Mouse (Mus musculus): ENCODE measurements around the gene Gipc2. TPM values are rescaled to one million over a fixed set of nuclear protein-coding genes. Genes with fewer than 3 reads are reported as not detected.
A peak's percentile ranks its signal among the peaks of the same experiment; 100 is the strongest.

Gene Gipc2
- polyA plus RNA-seq (2012; rRNA removed), result 0.06 and 0.12 TPM in 2 replicates

- 18% methylated on average over 10 of the region's 10 CpGs for WGBS
- TF ChIP-seq CTCF (IDR thresholded peaks at IDR 0.05; ENCODE audit: extremely low read depth, insufficient read depth, insufficient read length, insufficient replicate concordance) (no peak), POLR2A (IDR thresholded peaks at IDR 0.05; ENCODE audit: low read depth, low read length) (no peak)
- peaks cover 3% of the 10 kb centered on the region for H3K4me1 ChIP-seq (ENCODE audit: control insufficient read depth, insufficient read depth, insufficient read length)
- H3K27ac ChIP-seq (ENCODE audit: insufficient read depth, low read length), result no peak within 1 kb of the TSS
- H3K27me3 ChIP-seq (ENCODE audit: control insufficient read depth, insufficient read depth, low read length), result peaks cover 5% of the 10 kb centered on the region
- no peaks in the 10 kb centered on the region for H3K36me3 ChIP-seq (ENCODE audit: control insufficient read depth, insufficient read depth, low read length)
- H3K4me3 ChIP-seq (ENCODE audit: extremely low read depth, insufficient read depth, insufficient read length), result peak within 1 kb of the TSS; percentile 41; the same call in 1 of the 2 replicates
- no peak for DNase-seq (ENCODE audit: low read depth in 1 of 2, low spot score in 2 of 2)
Measured at GRCm38 (mm10) chr3:152166099-152166423, at the start of gene Gipc2. Gene Gipc2 (minus strand): TSS chr3:152166230.

- DNase-seq (ENCODE audit: low read depth in 1 of 2, low spot score in 2 of 2), result no peak
- Histone ChIP-seq H3K4me3 (ENCODE audit: extremely low read depth, insufficient read depth, insufficient read length) (no peak overlapping the region), H3K36me3 (ENCODE audit: control insufficient read depth, insufficient read depth, low read length) (peaks cover 13% of the 10 kb centered on the region), H3K27ac (ENCODE audit: insufficient read depth, low read length) (no peak overlapping the region), H3K27me3 (ENCODE audit: control insufficient read depth, insufficient read depth, low read length) (no peaks in the 10 kb centered on the region), H3K4me1 (ENCODE audit: control insufficient read depth, insufficient read depth, insufficient read length) (peaks cover 9% of the 10 kb centered on the region)
- no peak for TF ChIP-seq CTCF (IDR thresholded peaks at IDR 0.05; ENCODE audit: extremely low read depth, insufficient read depth, insufficient read length, insufficient replicate concordance)
- TF ChIP-seq POLR2A (IDR thresholded peaks at IDR 0.05; ENCODE audit: low read depth, low read length), result no peak
- 4% methylated on average over 3 of the region's 3 CpGs for WGBS
Measured at GRCm38 (mm10) chr3:152213416-152213815, 47.4 kb upstream of the Gipc2 start.

GRCm38 (mm10) chr3:152211731-152212279 lies 45.8 kb upstream of the Gipc2 start:
- Histone ChIP-seq H3K4me1 (ENCODE audit: control insufficient read depth, insufficient read depth, insufficient read length) (peaks cover 9% of the 10 kb centered on the region), H3K4me3 (ENCODE audit: extremely low read depth, insufficient read depth, insufficient read length) (peak overlapping the region; percentile 83), H3K36me3 (ENCODE audit: control insufficient read depth, insufficient read depth, low read length) (peaks cover 6% of the 10 kb centered on the region), H3K27me3 (ENCODE audit: control insufficient read depth, insufficient read depth, low read length) (no peaks in the 10 kb centered on the region), H3K27ac (ENCODE audit: insufficient read depth, low read length) (no peak overlapping the region)
- WGBS, result 3% methylated on average over 7 of the region's 7 CpGs
- TF ChIP-seq CTCF (IDR thresholded peaks at IDR 0.05; ENCODE audit: extremely low read depth, insufficient read depth, insufficient read length, insufficient replicate concordance) (no peak), POLR2A (IDR thresholded peaks at IDR 0.05; ENCODE audit: low read depth, low read length) (no peak)
- DNase-seq (ENCODE audit: low read depth in 1 of 2, low spot score in 2 of 2), result no peak

GRCm38 (mm10) chr3:152210728-152211391 lies 44.8 kb upstream of the Gipc2 start:
- 1% methylated on average over 66 of the region's 68 CpGs for WGBS
- H3K27me3 ChIP-seq (ENCODE audit: control insufficient read depth, insufficient read depth, low read length), result no peaks in the 10 kb centered on the region
- H3K36me3 ChIP-seq (ENCODE audit: control insufficient read depth, insufficient read depth, low read length), result peaks cover 3% of the 10 kb centered on the region
- H3K4me3 ChIP-seq (ENCODE audit: extremely low read depth, insufficient read depth, insufficient read length), result peak overlapping the region; percentile 83
- peak overlapping the region; percentile 95 for H3K27ac ChIP-seq (ENCODE audit: insufficient read depth, low read length)
- no peak for TF ChIP-seq POLR2A (IDR thresholded peaks at IDR 0.05; ENCODE audit: low read depth, low read length)
- TF ChIP-seq CTCF (IDR thresholded peaks at IDR 0.05; ENCODE audit: extremely low read depth, insufficient read depth, insufficient read length, insufficient replicate concordance), result no peak
- peaks cover 9% of the 10 kb centered on the region for H3K4me1 ChIP-seq (ENCODE audit: control insufficient read depth, insufficient read depth, insufficient read length)
- peak in 1 of 2 experiments; percentile 72 for DNase-seq (ENCODE audit: low read depth in 1 of 2, low spot score in 2 of 2)

- no peaks in the 10 kb centered on the region for H3K36me3 ChIP-seq (ENCODE audit: control insufficient read depth, insufficient read depth, low read length)
- peaks cover 9% of the 10 kb centered on the region for H3K4me1 ChIP-seq (ENCODE audit: control insufficient read depth, insufficient read depth, insufficient read length)
- TF ChIP-seq POLR2A (IDR thresholded peaks at IDR 0.05; ENCODE audit: low read depth, low read length) (peak; percentile 92), CTCF (IDR thresholded peaks at IDR 0.05; ENCODE audit: extremely low read depth, insufficient read depth, insufficient read length, insufficient replicate concordance) (no peak)
- H3K27ac ChIP-seq (ENCODE audit: insufficient read depth, low read length), result peak within 1 kb of the TSS; percentile 97
- under 1% methylated on average over 81 of the region's 85 CpGs for WGBS
- H3K27me3 ChIP-seq (ENCODE audit: control insufficient read depth, insufficient read depth, low read length), result no peaks in the 10 kb centered on the region
- peak; percentile 98 to 100 for DNase-seq (ENCODE audit: low read depth in 1 of 2, low spot score in 2 of 2)
- peak within 1 kb of the TSS; percentile 83 for H3K4me3 ChIP-seq (ENCODE audit: extremely low read depth, insufficient read depth, insufficient read length)
Measured at GRCm38 (mm10) chr3:152209967-152210634, 44.1 kb upstream of the Gipc2 start, which contains the start of the genes Dnajb4 and Fubp1. Gene Dnajb4 (minus strand): TSS chr3:152210302. Gene Fubp1 (plus strand): TSS chr3:152210422.

- H3K36me3 ChIP-seq (ENCODE audit: control insufficient read depth, insufficient read depth, low read length), result no peaks in the 10 kb centered on the region
- H3K4me1 ChIP-seq (ENCODE audit: control insufficient read depth, insufficient read depth, insufficient read length), result peaks cover 9% of the 10 kb centered on the region
- WGBS, result 4% methylated on average over 25 of the region's 25 CpGs
- H3K4me3 ChIP-seq (ENCODE audit: extremely low read depth, insufficient read depth, insufficient read length), result peak overlapping the region; percentile 75
- no peaks in the 10 kb centered on the region for H3K27me3 ChIP-seq (ENCODE audit: control insufficient read depth, insufficient read depth, low read length)
- peak in 1 of 2 experiments; percentile 49 for DNase-seq (ENCODE audit: low read depth in 1 of 2, low spot score in 2 of 2)
- peak overlapping the region; percentile 97 for H3K27ac ChIP-seq (ENCODE audit: insufficient read depth, low read length)
- TF ChIP-seq CTCF (IDR thresholded peaks at IDR 0.05; ENCODE audit: extremely low read depth, insufficient read depth, insufficient read length, insufficient replicate concordance), result no peak
- no peak for TF ChIP-seq POLR2A (IDR thresholded peaks at IDR 0.05; ENCODE audit: low read depth, low read length)
Measured at GRCm38 (mm10) chr3:152209177-152209966, 43.3 kb upstream of the Gipc2 start.

Data from spleen, adult 2 months (tissue).